In the genomic region with DNA sequence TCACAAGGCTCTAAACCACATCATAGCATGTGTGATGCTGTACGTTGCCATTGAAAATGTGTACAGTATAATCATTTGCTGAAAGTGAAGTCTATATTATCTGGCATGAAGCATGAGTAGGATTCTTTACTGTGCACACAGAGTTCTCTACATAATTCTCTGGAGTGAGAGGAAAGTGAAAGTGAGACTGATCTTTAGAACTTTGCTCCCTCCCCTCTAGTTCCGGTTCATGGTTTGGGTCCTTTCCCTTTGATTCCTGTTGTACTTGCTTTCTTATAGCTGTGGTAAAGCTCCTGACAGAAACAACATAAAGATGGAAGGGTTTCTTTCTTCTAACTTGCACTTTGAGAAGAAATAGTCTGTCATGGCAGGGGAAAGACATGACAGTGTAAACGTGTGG, we compare ENCODE assay signal across 22 mouse cellular contexts. TPM values are rescaled to one million over a fixed set of nuclear protein-coding genes. Genes with fewer than 3 reads are reported as not detected.
A peak's percentile ranks its signal among the peaks of the same experiment; 100 is the strongest.
DNase-seq lines count a peak whose midpoint lies in the region; ATAC-seq and TF ChIP-seq lines count a peak whose summit lies in the region.
"Had no signal": no experiment of that assay in that cellular context is flagged by ENCODE, and none has a peak within 500 bp of the region (broad histone marks: within the 10 kb centered on the region; RNA-seq: fewer than 3 reads in every experiment).

No protein-coding gene starts in this region.

- TF ChIP-seq POLR2A in kidney, adult 2 months (IDR thresholded peaks at IDR 0.05; ENCODE audit: low read depth, low read length): no peak

- no peak overlapping the region for H3K4me2 ChIP-seq in kidney, embryonic 16.5 days (replicated peaks; ENCODE audit: low read depth, low read length)
- H3K4me2 ChIP-seq in heart, embryonic 12.5 days: no peak overlapping the region
- H3K4me2 ChIP-seq: embryonic facial prominence, embryonic 12.5 days; forebrain, embryonic 15.5 days; heart, embryonic 15.5 days; hindbrain, embryonic 12.5 days had no signal

- no peaks in the 10 kb centered on the region for H3K4me1 ChIP-seq in kidney, adult 2 months (ENCODE audit: control insufficient read depth, insufficient read depth, low read length)
- H3K4me1 ChIP-seq in kidney, embryonic 16.5 days (ENCODE audit: insufficient read depth, low read length): no peaks in the 10 kb centered on the region
- H3K4me1 ChIP-seq in heart, embryonic 12.5 days (replicated peaks): no peaks in the 10 kb centered on the region
- H3K4me1 ChIP-seq: embryonic facial prominence, embryonic 12.5 days; forebrain, embryonic 15.5 days; heart, embryonic 10.5 days; heart, embryonic 15.5 days; hindbrain, embryonic 12.5 days had no signal

- no peaks in the 10 kb centered on the region for H3K9me3 ChIP-seq in kidney, embryonic 16.5 days (ENCODE audit: low read length)
- no peaks in the 10 kb centered on the region for H3K9me3 ChIP-seq in heart, embryonic 12.5 days (replicated peaks)
- H3K9me3 ChIP-seq: forebrain, embryonic 15.5 days; heart, embryonic 10.5 days; heart, embryonic 15.5 days; hindbrain, embryonic 12.5 days had no signal

- no peak for TF ChIP-seq CTCF in kidney, adult 2 months (conservative IDR thresholded peaks at IDR 0.05; ENCODE audit: insufficient read depth, insufficient read length, low read depth, low read length)

- no peak overlapping the region for H3K27ac ChIP-seq in kidney, adult 2 months (ENCODE audit: insufficient read depth, low read depth, low read length)
- H3K27ac ChIP-seq in kidney, embryonic 16.5 days (ENCODE audit: low read length): no peak overlapping the region
- H3K27ac ChIP-seq in heart, embryonic 12.5 days (ENCODE audit: poor library complexity, severe bottlenecking): no peak overlapping the region
- H3K27ac ChIP-seq: embryonic facial prominence, embryonic 12.5 days; forebrain, embryonic 15.5 days; heart, embryonic 10.5 days; heart, embryonic 15.5 days; hindbrain, embryonic 12.5 days had no signal

- WGBS in kidney, adult 2 months: 67% methylated on average over 3 of the region's 3 CpGs
- 80% methylated on average over 3 of the region's 3 CpGs for WGBS in kidney, embryonic 16.5 days
- WGBS in heart, embryonic 12.5 days: 61% methylated on average over 3 of the region's 3 CpGs

- no peaks in the 10 kb centered on the region for H3K27me3 ChIP-seq in kidney, adult 2 months (replicated peaks; ENCODE audit: control insufficient read depth, insufficient read depth, low read length)
- no peaks in the 10 kb centered on the region for H3K27me3 ChIP-seq in kidney, embryonic 16.5 days (ENCODE audit: insufficient read depth, low read length)
- no peaks in the 10 kb centered on the region for H3K27me3 ChIP-seq in heart, embryonic 12.5 days (replicated peaks)
- H3K27me3 ChIP-seq: embryonic facial prominence, embryonic 12.5 days; forebrain, embryonic 15.5 days; heart, embryonic 15.5 days; hindbrain, embryonic 12.5 days had no signal

- H3K4me3 ChIP-seq in kidney, adult 2 months (ENCODE audit: insufficient read depth, low read depth, low read length): no peak overlapping the region
- H3K4me3 ChIP-seq in kidney, embryonic 16.5 days (ENCODE audit: low read length): no peak overlapping the region
- no peak overlapping the region for H3K4me3 ChIP-seq in heart, embryonic 12.5 days
- H3K4me3 ChIP-seq: embryonic facial prominence, embryonic 12.5 days; forebrain, embryonic 15.5 days; heart, embryonic 10.5 days; heart, embryonic 15.5 days; hindbrain, embryonic 12.5 days had no signal

- no peaks in the 10 kb centered on the region for H3K36me3 ChIP-seq in kidney, adult 2 months (ENCODE audit: control insufficient read depth, insufficient read depth, low read length)
- H3K36me3 ChIP-seq in kidney, embryonic 16.5 days (ENCODE audit: insufficient read depth, low read length): no peaks in the 10 kb centered on the region
- no peaks in the 10 kb centered on the region for H3K36me3 ChIP-seq in heart, embryonic 12.5 days
- H3K36me3 ChIP-seq: embryonic facial prominence, embryonic 12.5 days; forebrain, embryonic 15.5 days; heart, embryonic 10.5 days; heart, embryonic 15.5 days; hindbrain, embryonic 12.5 days had no signal

- DNase-seq in kidney, adult 2 months: peak; percentile 4
- DNase-seq in CD4-positive, CD25-positive, alpha-beta regulatory T cell, adult 2 months (ENCODE audit: low read depth, low spot score): peak; percentile 23
- peak; percentile 30 for DNase-seq in naive thymus-derived CD4-positive, alpha-beta T cell, adult 2 months (ENCODE audit: low read depth)
- DNase-seq in embryo, embryonic 10.5 days (ENCODE audit: low spot score): no peak
- no peak for DNase-seq in frontal cortex, postnatal 10 days (ENCODE audit: low spot score in 2 of 2)
- DNase-seq: adrenal gland, adult 2 months; adrenal gland, postnatal 36 days; cerebellum, adult 11 months; cerebellum, adult 8-10 months; cerebellum, postnatal 14 days; gastrocnemius, postnatal 10 days; heart, adult 18-20 months; heart, postnatal 36 days had no signal

- no peak for ATAC-seq in kidney, embryonic 16.5 days (ENCODE audit: low FRiP score, low TSS enrichment)
- peak; percentile 75 for ATAC-seq in activated CD4-positive, CD25-positive, alpha-beta regulatory T cell, adult 4 months
- no peak for ATAC-seq in heart, embryonic 12.5 days (ENCODE audit: insufficient number of reproducible peaks, low FRiP score)
- ATAC-seq: forebrain, embryonic 15.5 days; hindbrain, embryonic 16.5 days had no signal

- H3K9ac ChIP-seq in kidney, embryonic 16.5 days (replicated peaks; ENCODE audit: low read length): no peak overlapping the region
- H3K9ac ChIP-seq in heart, embryonic 12.5 days: no peak overlapping the region
- H3K9ac ChIP-seq: embryonic facial prominence, embryonic 12.5 days; forebrain, embryonic 15.5 days; heart, embryonic 15.5 days; hindbrain, embryonic 12.5 days had no signal

RNA-seq across cellular contexts. Expression of a gene that starts 56.2 kb away (rescaled TPM):
- 50.1 and 57.6 TPM in 2 replicates for polyA plus RNA-seq in kidney, adult 2 months (2012; rRNA removed)
- polyA plus RNA-seq in kidney, embryonic 16.5 days (2015; fragmentation: Nextera tagmentation; extraction: Ambion mirVana): 63.1 and 66.3 TPM in 2 replicates
- polyA plus RNA-seq in activated CD4-positive, CD25-positive, alpha-beta regulatory T cell, adult 4 months (2017; shearing (Covaris generic)): not detected
- polyA plus RNA-seq in heart, embryonic 12.5 days (2016; fragmentation: Nextera tagmentation; extraction: Ambion mirVana): 0.60 and 0.87 TPM in 2 replicates

Comparison
In these comparisons a context has a peak if more than half of its experiments do, and no peak if none do; other contexts are left out.
1. DNase-seq: peak in kidney, adult 2 months (single experiment), CD4-positive, CD25-positive, alpha-beta regulatory T cell, adult 2 months (single experiment) and naive thymus-derived CD4-positive, alpha-beta T cell, adult 2 months (single experiment); none in embryo, embryonic 10.5 days (single experiment) and frontal cortex, postnatal 10 days (0 of 2).
2. RNA of a gene that starts 56.2 kb away (polyA plus RNA-seq): 63.1 to 66.3 TPM in kidney, embryonic 16.5 days and 50.1 to 57.6 TPM in kidney, adult 2 months; 0.60 to 0.87 TPM in heart, embryonic 12.5 days and not detected in activated CD4-positive, CD25-positive, alpha-beta regulatory T cell, adult 4 months; every median in the first group is over 10 times any median in the second.